Mouse (Mus musculus): ENCODE results near the gene Hcar2. TPM values are rescaled to one million over a fixed set of nuclear protein-coding genes. Genes with fewer than 3 reads are reported as not detected.

The Hcar2 gene
- not detected in 2 replicates for polyA plus RNA-seq (2012; rRNA removed)

DNA sequence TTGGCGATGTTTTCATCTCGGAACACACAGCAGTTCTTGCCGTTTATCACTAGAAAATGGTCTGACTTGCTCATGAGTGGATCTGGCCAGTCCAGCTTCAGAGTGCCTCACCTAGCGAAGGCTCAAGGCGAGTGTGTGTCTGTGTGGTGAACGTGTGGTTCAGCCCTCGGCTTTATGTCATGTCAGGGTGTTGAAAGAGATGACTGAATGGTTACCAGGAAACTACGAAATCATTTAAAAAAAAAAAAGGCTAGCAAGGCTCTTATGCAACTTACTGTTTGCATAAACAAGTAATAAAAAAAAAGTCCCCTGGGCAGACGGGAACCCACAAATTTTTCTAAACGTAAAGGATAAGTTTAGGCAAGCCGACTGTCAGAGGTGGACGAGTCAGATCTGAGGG lies at the start of gene Hcar2:
Hcar2 (minus strand) TSS at position 135 of the 400 bp plus-strand sequence.

DNA sequence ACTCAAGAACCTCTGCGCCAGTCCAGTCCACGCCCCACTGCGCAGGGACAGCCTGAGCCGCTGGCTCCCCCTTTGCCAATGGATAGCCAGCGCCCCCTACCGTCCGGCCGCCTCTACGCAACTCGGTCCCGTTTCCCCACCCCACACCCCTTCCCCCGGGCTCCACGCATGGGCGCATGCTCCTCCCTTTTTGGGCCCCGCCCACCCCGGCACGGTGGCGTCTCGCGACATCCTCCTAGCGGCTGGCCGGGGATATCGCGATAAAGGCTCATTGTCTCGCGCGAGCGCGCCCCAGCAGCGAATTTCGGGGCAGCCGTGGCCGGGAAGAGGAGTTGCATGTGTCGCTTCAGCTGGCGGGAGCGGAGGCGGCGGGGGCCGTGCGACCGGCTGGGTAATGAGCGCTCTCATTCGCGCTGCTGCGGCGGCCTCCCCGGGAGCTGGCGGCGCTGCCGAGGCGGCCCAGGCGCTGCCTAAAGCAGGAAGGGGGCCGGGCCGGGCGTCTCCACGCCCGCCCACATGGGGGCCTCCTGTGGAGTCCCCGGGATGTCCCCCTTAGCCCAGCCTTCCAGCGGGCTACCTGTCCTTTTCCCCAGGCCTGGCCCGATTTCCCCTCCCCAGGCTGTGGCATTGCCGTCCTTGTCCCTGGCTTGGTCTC lies 41.8 kb upstream of the Hcar2 start, which contains the start of gene Denr:
Denr (plus strand) TSS at position 200 of the 655 bp plus-strand sequence.

DNA sequence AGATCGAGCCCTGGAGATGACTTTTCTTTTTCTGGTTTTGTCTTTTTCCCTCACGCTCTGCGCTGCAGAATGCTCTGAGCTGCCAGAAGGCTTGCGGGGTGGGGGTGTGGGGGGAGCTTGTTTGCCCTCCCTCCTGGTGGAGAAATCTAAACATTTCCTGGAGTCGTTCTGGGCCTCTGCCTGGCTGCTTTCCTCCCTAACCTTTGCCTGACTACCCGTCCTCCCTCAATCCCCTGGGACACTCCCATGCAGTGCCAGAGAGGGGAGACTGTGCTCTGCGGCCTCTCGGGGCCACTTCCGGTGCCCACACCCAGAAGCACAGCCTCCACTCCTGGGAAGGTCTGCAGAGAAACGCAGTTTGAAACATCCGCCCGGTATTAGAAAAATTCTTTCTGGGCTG lies 14.6 kb upstream of the Hcar2 start, which contains the start of gene Hcar1:
Hcar1 (minus strand) TSS at position 93 of the 400 bp plus-strand sequence.

Other genes with a start within 250 kb of the Hcar2 start
- gene Clip1, start 180.9 kb downstream of the Hcar2 start, polyA plus RNA-seq (2012; rRNA removed), result 90.5 and 98.9 TPM in 2 replicates
- gene Zcchc8, start 144.4 kb downstream of the Hcar2 start, polyA plus RNA-seq (2012; rRNA removed), result 76.6 and 77.2 TPM in 2 replicates
- gene Rsrc2, start 116.1 kb downstream of the Hcar2 start, polyA plus RNA-seq (2012; rRNA removed), result 117 and 121 TPM in 2 replicates
- gene Kntc1, start 115.8 kb downstream of the Hcar2 start, polyA plus RNA-seq (2012; rRNA removed), result 5.1 and 6.6 TPM in 2 replicates
- 0.56 and 0.70 TPM in 2 replicates for gene Hcar1, start 14.5 kb upstream of the Hcar2 start, polyA plus RNA-seq (2012; rRNA removed)
- 62.9 and 66.0 TPM in 2 replicates for gene Denr, start 41.7 kb upstream of the Hcar2 start, polyA plus RNA-seq (2012; rRNA removed)
- gene Gm43518, start 61.9 kb upstream of the Hcar2 start, polyA plus RNA-seq (2012; rRNA removed), result 1.2 and 2.0 TPM in 2 replicates
- 6.4 and 7.0 TPM in 2 replicates for gene Ccdc62, start 65.2 kb upstream of the Hcar2 start, polyA plus RNA-seq (2012; rRNA removed)
- 27.3 and 28.8 TPM in 2 replicates for gene Hip1r, start 108.1 kb upstream of the Hcar2 start, polyA plus RNA-seq (2012; rRNA removed)
- gene Vps37b, start 166.8 kb upstream of the Hcar2 start, polyA plus RNA-seq (2012; rRNA removed), result 61.2 and 62.9 TPM in 2 replicates
- gene Abcb9, start 230.3 kb upstream of the Hcar2 start, polyA plus RNA-seq (2012; rRNA removed), result 11.4 and 11.5 TPM in 2 replicates
- 45.7 and 48.0 TPM in 2 replicates for gene Ogfod2, start 246.8 kb upstream of the Hcar2 start, polyA plus RNA-seq (2012; rRNA removed)